Mouse (Mus musculus) G1E (cell line): Measurements from ENCODE around the gene Apom.

Experiments
- GATA1 ChIP-seq: IDR thresholded peaks from 2 replicates; pipeline ENCODE4 v1.6.1; 2012; ENCODE audit warnings: borderline replicate concordance, low read length, inconsistent platforms, mixed read lengths
- POLR2AphosphoS5 ChIP-seq: IDR thresholded peaks from 2 replicates; pipeline ENCODE4 v1.6.1; 2012; ENCODE audit warnings: low read depth, low read length, inconsistent platforms; ENCODE audit not compliant: insufficient replicate concordance

DNA sequence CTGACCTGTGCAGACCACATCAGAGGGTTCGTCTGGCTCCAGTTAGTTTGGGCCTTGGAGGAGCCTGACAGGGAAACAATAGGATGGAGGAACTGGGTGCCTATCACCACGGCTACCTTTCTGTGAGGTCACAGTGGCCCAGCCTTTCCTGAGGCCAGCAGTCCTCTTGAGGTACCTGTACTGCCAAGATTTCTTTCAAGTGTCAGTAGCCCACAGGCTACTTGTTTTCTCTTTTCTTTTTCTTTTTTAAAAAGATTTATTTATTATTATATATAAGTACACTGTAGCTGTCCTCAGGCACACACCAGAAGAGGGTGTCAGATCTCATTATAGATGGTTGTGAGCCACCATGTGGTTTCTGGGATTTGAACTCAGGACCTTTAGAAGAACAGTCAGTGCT is 44.1 kb upstream of the Apom start, which contains the start of gene Aif1:
- no peak for TF ChIP-seq POLR2AphosphoS5
- TF ChIP-seq GATA1, result no peak
